Mouse (Mus musculus): ENCODE measurements around the gene Cbr1. TPM values are rescaled to one million over a fixed set of nuclear protein-coding genes. Genes with fewer than 3 reads are reported as not detected.

The Cbr1 gene
- polyA plus RNA-seq, 1 experiment from 2014 or later: 148 TPM

DNA sequence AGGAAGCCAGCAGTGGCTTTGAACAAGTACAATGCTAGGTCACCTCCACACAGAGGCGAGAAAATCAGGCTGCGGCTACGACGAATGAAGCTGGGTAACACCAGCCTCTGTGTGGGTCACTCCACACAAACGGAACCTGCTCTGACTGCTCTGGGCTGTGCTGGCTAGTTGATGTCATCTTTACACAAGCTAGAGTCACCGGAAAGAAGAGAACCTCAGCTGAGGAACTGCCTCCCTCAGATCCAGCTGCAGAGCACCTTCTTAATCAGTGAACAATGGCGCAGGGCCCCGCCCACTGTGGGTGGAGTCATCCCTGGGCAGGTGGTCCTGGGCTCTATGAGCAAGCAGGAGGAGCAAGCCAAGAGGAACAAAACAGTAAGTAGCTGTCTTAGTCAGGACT, 19.3 kb upstream of the Cbr1 start:
- 51% methylated on average over 8 of the region's 8 CpGs for WGBS
- Histone ChIP-seq H3K9ac (replicated peaks) (no peak overlapping the region), H3K27me3 (no peaks in the 10 kb centered on the region), H3K27ac (replicated peaks) (no peak overlapping the region), H3K36me3 (peaks cover 10% of the 10 kb centered on the region; the same call in 1 of the 2 replicates), H3K4me1 (no peaks in the 10 kb centered on the region), H3K4me2 (replicated peaks) (no peak overlapping the region), H3K9me3 (no peaks in the 10 kb centered on the region), H3K4me3 (no peak overlapping the region)
- ATAC-seq (replicated peaks): no peak

DNA sequence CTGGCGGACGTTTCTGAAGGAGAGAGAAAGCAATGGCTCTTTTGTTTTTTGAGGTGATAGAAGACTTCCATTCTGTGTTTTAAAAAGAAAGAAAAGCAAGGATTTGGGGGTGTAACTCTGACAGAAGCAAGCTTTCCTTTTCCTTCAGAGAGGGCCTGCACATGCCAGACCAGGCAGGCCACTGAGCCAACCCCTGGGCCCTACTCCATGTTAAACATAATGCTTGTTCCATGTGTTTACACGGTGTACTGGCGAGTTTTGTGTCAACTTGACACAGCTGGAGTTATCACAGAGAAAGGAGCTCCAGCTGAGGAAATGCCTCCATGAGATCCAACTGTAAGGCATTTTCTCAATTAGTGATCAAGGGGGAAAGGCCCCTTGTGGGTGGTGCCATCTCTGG, 17.4 kb upstream of the Cbr1 start:
- H3K4me3 ChIP-seq: no peak overlapping the region
- H3K4me2 ChIP-seq (replicated peaks): no peak overlapping the region
- H3K4me1 ChIP-seq: no peaks in the 10 kb centered on the region
- no peaks in the 10 kb centered on the region for H3K27me3 ChIP-seq
- WGBS: 55% methylated on average over 4 of the region's 4 CpGs
- H3K36me3 ChIP-seq: peaks cover 16% of the 10 kb centered on the region; the same call in 1 of the 2 replicates
- no peak overlapping the region for H3K27ac ChIP-seq (replicated peaks)
- no peak overlapping the region for H3K9ac ChIP-seq (replicated peaks)
- ATAC-seq (replicated peaks): no peak
- H3K9me3 ChIP-seq: no peaks in the 10 kb centered on the region

- H3K36me3 ChIP-seq: peaks cover 25% of the 10 kb centered on the region
- no peak for ATAC-seq (replicated peaks)
These were observed 14.7 kb upstream of the Cbr1 start for GRCm38 (mm10) chr16:93590915-93591314.

DNA sequence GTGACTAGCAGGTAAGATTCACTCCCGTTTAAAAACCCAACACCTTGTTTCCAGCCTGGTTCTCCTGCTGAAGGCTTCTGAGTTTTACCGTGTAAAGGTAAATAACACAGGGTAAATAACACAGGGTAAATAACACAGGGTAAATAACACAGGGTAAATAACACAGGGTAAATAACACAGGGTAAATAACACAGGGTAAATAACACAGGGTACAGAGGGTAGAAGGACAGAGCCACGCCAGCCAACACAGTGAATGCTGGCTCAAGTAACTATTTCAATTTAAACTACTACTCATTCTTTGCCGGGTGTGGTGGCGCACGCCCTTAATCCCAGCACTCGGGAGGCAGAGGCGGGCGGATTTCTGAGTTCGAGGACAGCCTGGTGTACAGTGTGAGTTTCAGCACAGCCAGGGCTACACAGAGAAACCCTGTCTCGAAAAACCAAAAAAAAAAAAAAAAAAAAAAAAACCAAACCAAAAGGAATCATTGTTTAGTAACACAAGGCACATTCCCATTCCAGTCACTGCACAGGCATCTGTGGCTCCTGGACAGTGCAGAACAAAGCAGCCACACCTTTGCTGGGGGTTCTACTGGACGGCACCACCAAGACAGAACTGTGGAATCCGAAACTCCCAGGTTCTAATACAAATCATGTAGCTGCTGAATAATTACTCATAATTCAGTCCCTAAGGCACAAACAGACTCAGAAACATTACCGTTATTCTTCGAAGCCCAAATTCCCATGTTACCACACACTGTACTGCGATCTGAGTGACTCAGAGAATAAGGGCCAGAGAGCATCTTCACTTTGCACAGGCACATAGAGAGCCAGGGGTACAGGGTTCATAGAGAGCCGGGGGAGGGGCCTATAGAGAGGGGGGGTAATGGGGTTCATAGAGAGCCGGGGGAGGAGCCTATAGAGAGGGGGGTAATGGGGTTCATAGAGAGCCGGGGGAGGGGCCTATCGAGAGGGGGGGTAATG, 13.9 kb upstream of the Cbr1 start:
- Histone ChIP-seq H3K9ac (replicated peaks) (no peak overlapping the region), H3K36me3 (peaks cover 25% of the 10 kb centered on the region), H3K4me1 (no peaks in the 10 kb centered on the region), H3K4me3 (no peak overlapping the region), H3K4me2 (replicated peaks) (no peak overlapping the region), H3K27me3 (no peaks in the 10 kb centered on the region), H3K27ac (replicated peaks) (no peak overlapping the region), H3K9me3 (no peaks in the 10 kb centered on the region)
- 94% methylated on average over 20 of the region's 20 CpGs for WGBS
- no peak for ATAC-seq (replicated peaks)

More at GRCm38 (mm10) chr16:93590915-93591314, 14.7 kb upstream of the Cbr1 start:
- Histone ChIP-seq H3K4me2 (replicated peaks) (no peak overlapping the region), H3K9ac (replicated peaks) (no peak overlapping the region), H3K9me3 (no peaks in the 10 kb centered on the region), H3K4me1 (no peaks in the 10 kb centered on the region), H3K4me3 (no peak overlapping the region), H3K27me3 (no peaks in the 10 kb centered on the region), H3K27ac (replicated peaks) (no peak overlapping the region)
- 97% methylated on average over 15 of the region's 15 CpGs for WGBS

- Histone ChIP-seq H3K9ac (replicated peaks) (no peak overlapping the region), H3K4me1 (no peaks in the 10 kb centered on the region), H3K36me3 (peaks cover 27% of the 10 kb centered on the region), H3K27me3 (no peaks in the 10 kb centered on the region), H3K4me2 (replicated peaks) (no peak overlapping the region), H3K4me3 (no peak overlapping the region), H3K9me3 (no peaks in the 10 kb centered on the region), H3K27ac (replicated peaks) (no peak overlapping the region)
- WGBS: 96% methylated on average over 3 of the region's 3 CpGs
- no peak for ATAC-seq (replicated peaks)
These were observed 12.9 kb upstream of the Cbr1 start for GRCm38 (mm10) chr16:93592711-93593110.

- Histone ChIP-seq H3K9me3 (no peaks in the 10 kb centered on the region), H3K27me3 (no peaks in the 10 kb centered on the region), H3K36me3 (peaks cover 32% of the 10 kb centered on the region), H3K27ac (replicated peaks) (no peak overlapping the region), H3K4me3 (no peak overlapping the region), H3K9ac (replicated peaks) (no peak overlapping the region), H3K4me1 (no peaks in the 10 kb centered on the region), H3K4me2 (replicated peaks) (no peak overlapping the region)
- 94% methylated on average over 8 of the region's 8 CpGs for WGBS
- no peak for ATAC-seq (replicated peaks)
These were observed 12.2 kb upstream of the Cbr1 start for GRCm38 (mm10) chr16:93593406-93593805.

GRCm38 (mm10) chr16:93594448-93594847, 11.2 kb upstream of the Cbr1 start:
- no peak overlapping the region for H3K4me2 ChIP-seq (replicated peaks)
- ATAC-seq (replicated peaks): no peak
- H3K4me3 ChIP-seq: no peak overlapping the region
- peaks cover 35% of the 10 kb centered on the region for H3K36me3 ChIP-seq
- H3K9ac ChIP-seq (replicated peaks): no peak overlapping the region
- 93% methylated on average over 10 of the region's 10 CpGs for WGBS
- no peaks in the 10 kb centered on the region for H3K27me3 ChIP-seq
- H3K4me1 ChIP-seq: no peaks in the 10 kb centered on the region
- no peak overlapping the region for H3K27ac ChIP-seq (replicated peaks)
- H3K9me3 ChIP-seq: no peaks in the 10 kb centered on the region

GRCm38 (mm10) chr16:93595766-93596165, 9.9 kb upstream of the Cbr1 start:
- ATAC-seq (replicated peaks): no peak
- Histone ChIP-seq H3K27me3 (no peaks in the 10 kb centered on the region), H3K27ac (replicated peaks) (no peak overlapping the region), H3K4me2 (replicated peaks) (no peak overlapping the region), H3K4me1 (no peaks in the 10 kb centered on the region), H3K9me3 (no peaks in the 10 kb centered on the region), H3K4me3 (no peak overlapping the region), H3K36me3 (peaks cover 28% of the 10 kb centered on the region), H3K9ac (replicated peaks) (no peak overlapping the region)
- WGBS: 89% methylated on average over 5 of the region's 5 CpGs

DNA sequence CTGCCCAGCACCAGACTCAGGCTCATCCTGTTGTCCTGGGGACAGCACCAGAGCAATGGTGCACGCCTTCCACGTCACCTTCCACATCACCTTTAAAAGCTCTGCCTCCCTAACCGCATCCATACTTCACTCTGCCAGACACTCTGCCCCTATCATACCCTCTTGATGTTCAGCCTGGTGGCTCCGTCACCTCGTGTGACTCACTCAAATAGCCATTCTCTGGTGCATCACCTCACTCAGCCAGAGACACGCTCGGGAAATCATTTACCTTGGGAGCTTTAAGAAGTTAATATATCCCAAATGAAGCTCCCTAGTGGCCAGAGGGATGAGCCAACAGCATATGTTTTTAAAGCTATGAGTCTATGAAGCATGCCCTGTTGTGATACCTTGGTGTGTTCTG, 8.8 kb upstream of the Cbr1 start:
- Histone ChIP-seq H3K27me3 (no peaks in the 10 kb centered on the region), H3K4me1 (no peaks in the 10 kb centered on the region), H3K27ac (replicated peaks) (no peak overlapping the region), H3K4me3 (no peak overlapping the region), H3K36me3 (peaks cover 27% of the 10 kb centered on the region), H3K9me3 (no peaks in the 10 kb centered on the region), H3K9ac (replicated peaks) (no peak overlapping the region), H3K4me2 (replicated peaks) (no peak overlapping the region)
- WGBS: 96% methylated on average over 7 of the region's 7 CpGs
- no peak for ATAC-seq (replicated peaks)

DNA sequence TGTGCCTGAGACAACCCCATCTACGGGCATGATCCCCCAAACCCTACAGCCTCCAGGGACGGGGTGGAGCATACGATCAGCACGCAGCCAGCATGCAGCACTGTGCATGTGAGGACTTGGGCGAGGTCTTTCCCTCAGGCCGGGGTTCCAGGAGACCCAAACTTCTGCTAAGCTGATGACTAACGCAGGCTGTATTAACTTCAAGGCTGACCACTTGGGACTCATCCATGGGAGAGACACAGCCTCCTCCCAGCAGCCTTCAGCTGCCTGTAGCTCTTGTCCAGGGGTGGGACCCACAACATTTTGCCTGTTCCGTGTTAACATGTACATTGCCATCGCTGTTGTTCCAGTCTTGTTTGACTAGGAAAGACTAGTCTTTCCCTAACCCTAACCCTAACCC, 8.1 kb upstream of the Cbr1 start:
- no peak for ATAC-seq (replicated peaks)
- Histone ChIP-seq H3K4me1 (peaks cover under 1% of the 10 kb centered on the region), H3K27me3 (no peaks in the 10 kb centered on the region), H3K9ac (replicated peaks) (no peak overlapping the region), H3K4me3 (no peak overlapping the region), H3K27ac (replicated peaks) (no peak overlapping the region), H3K4me2 (replicated peaks) (no peak overlapping the region), H3K9me3 (no peaks in the 10 kb centered on the region), H3K36me3 (peaks cover 27% of the 10 kb centered on the region)
- 97% methylated on average over 9 of the region's 9 CpGs for WGBS

DNA sequence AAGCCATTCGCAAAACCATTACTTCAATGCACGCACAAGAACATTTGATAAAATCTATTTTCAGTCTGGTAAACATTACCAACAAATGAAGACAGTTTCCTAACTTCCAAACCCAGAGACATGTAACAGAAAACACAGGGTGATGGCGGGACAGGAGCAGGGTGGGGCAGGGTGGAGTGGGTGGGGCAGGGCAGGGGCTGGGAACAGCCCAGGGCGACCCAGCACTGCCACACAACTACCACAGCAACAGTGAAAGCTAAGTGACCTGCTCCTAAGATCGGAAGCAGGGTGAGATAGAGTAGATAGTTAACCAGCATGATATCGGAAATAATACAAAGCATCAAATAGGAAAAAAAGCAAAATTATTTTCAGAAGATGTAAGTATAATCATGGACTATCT, 6.2 kb upstream of the Cbr1 start:
- no peak overlapping the region for H3K27ac ChIP-seq (replicated peaks)
- H3K4me1 ChIP-seq: peaks cover 12% of the 10 kb centered on the region
- peaks cover 17% of the 10 kb centered on the region for H3K36me3 ChIP-seq
- no peak overlapping the region for H3K4me3 ChIP-seq
- no peaks in the 10 kb centered on the region for H3K9me3 ChIP-seq
- H3K27me3 ChIP-seq: no peaks in the 10 kb centered on the region
- H3K4me2 ChIP-seq (replicated peaks): no peak overlapping the region
- no peak overlapping the region for H3K9ac ChIP-seq (replicated peaks)
- no peak for ATAC-seq (replicated peaks)
- 95% methylated on average over 6 of the region's 6 CpGs for WGBS

GRCm38 (mm10) chr16:93603439-93604212, 2.0 kb upstream of the Cbr1 start, which contains the start of gene Setd4:
Gene Setd4, minus strand, starts transcription at chr16:93604063.
- 0 out of 2 replicates have a peak, but pooled peaks cover 7% of the 10 kb centered on the region for H3K27me3 ChIP-seq

More at GRCm38 (mm10) chr16:93603439-93604212, 2.0 kb upstream of the Cbr1 start, which contains the start of gene Setd4:
- Histone ChIP-seq H3K9me3 (no peaks in the 10 kb centered on the region), H3K9ac (replicated peaks) (peak within 1 kb of the TSS; percentile 67), H3K4me1 (peaks cover 25% of the 10 kb centered on the region), H3K4me3 (peak within 1 kb of the TSS; percentile 57), H3K36me3 (peaks cover 3% of the 10 kb centered on the region), H3K27ac (replicated peaks) (peak within 1 kb of the TSS; percentile 93), H3K4me2 (replicated peaks) (peak within 1 kb of the TSS; percentile 80)
- 1% methylated on average over 55 of the region's 55 CpGs for WGBS
- peak; percentile 88 for ATAC-seq (replicated peaks)

Measured in forebrain, embryonic 15.5 days (tissue).